Mouse (Mus musculus) neural tube, embryonic 13.5 days (tissue): ENCODE data around the gene Pdlim7. TPM values are rescaled to one million over a fixed set of nuclear protein-coding genes. Genes with fewer than 3 reads are reported as not detected.

Experiments
- ATAC-seq: fragments of 200-750 bp; cut with Nextera tagmentation; 2 replicates; pipeline ENCODE4 v1.8.0; 2017; ENCODE audit warnings: low read depth, mild to moderate bottlenecking, moderate TSS enrichment, moderate library complexity
- H3K27ac ChIP-seq: fragments of 300-500 bp; sonication (generic); replicated peaks from 2 replicates; pipeline ENCODE4 v1.5.1; 2015; ENCODE audit warnings: moderate library complexity, mild to moderate bottlenecking, inconsistent platforms
- H3K27me3 ChIP-seq: fragments of 300-500 bp; sonication (generic); 2 replicates; pipeline ENCODE4 v1.6.1; 2015; ENCODE audit warnings: mild to moderate bottlenecking, inconsistent platforms
- H3K36me3 ChIP-seq: fragments of 300-500 bp; sonication (generic); 2 replicates; pipeline ENCODE4 v1.6.1; 2015; ENCODE audit warnings: mild to moderate bottlenecking, inconsistent platforms
- H3K4me1 ChIP-seq: fragments of 300-500 bp; sonication (generic); replicated peaks from 2 replicates; pipeline ENCODE4 v1.6.1; 2015; ENCODE audit warnings: inconsistent platforms
- H3K4me2 ChIP-seq: fragments of 300-500 bp; sonication (generic); 2 replicates; pipeline ENCODE4 v1.6.1; 2015; ENCODE audit warnings: inconsistent platforms, mild to moderate bottlenecking, moderate library complexity
- H3K4me3 ChIP-seq: fragments of 300-500 bp; sonication (generic); 2 replicates; pipeline ENCODE4 v1.5.1; 2015; ENCODE audit warnings: mild to moderate bottlenecking, inconsistent platforms
- H3K9ac ChIP-seq: fragments of 300-500 bp; sonication (generic); 2 replicates; pipeline ENCODE4 v1.6.1; 2015; ENCODE audit warnings: moderate library complexity, mild to moderate bottlenecking, inconsistent platforms
- H3K9me3 ChIP-seq: fragments of 300-500 bp; sonication (generic); 2 replicates; pipeline ENCODE4 v1.6.1; 2016; ENCODE audit warnings: inconsistent platforms
- WGBS: fragments of 180-500 bp; shearing (Covaris S2); methylation state at CpG from one replicate; pipeline ENCODE4 v1.1.7; 2015; 5-methylcytosine and 5-hydroxymethylcytosine counted together
- polyA plus RNA-seq: library from polyadenylated mRNA; unstranded; fragments of >200 nt; fragmentation: Nextera tagmentation; extraction: Ambion mirVana; gene quantifications from 2 replicates; pipeline ENCODE4 v1.2.1, GENCODE M21; 2015

Gene Pdlim7
- polyA plus RNA-seq, 1 experiment from 2014 or later = 155 TPM

GRCm38 (mm10) chr13:55496661-55497060 is 16.8 kb downstream of the Pdlim7 start:
- peaks cover 34% of the 10 kb centered on the region for H3K4me1 ChIP-seq
- no peak overlapping the region for H3K9ac ChIP-seq
- no peaks in the 10 kb centered on the region for H3K27me3 ChIP-seq
- WGBS = 85% methylated on average over 6 of the region's 6 CpGs
- ATAC-seq = no peak
- no peak overlapping the region for H3K4me3 ChIP-seq
- H3K9me3 ChIP-seq = no peaks in the 10 kb centered on the region
- no peak overlapping the region for H3K4me2 ChIP-seq
- H3K27ac ChIP-seq = no peak overlapping the region
- H3K36me3 ChIP-seq = peaks cover 29% of the 10 kb centered on the region

- no peak overlapping the region for H3K27ac ChIP-seq
- ATAC-seq = no peak
- no peaks in the 10 kb centered on the region for H3K27me3 ChIP-seq
- 25% methylated on average over 4 of the region's 4 CpGs for WGBS
- peaks cover 34% of the 10 kb centered on the region for H3K4me1 ChIP-seq
- H3K9me3 ChIP-seq = no peaks in the 10 kb centered on the region
- no peak overlapping the region for H3K4me2 ChIP-seq
- H3K36me3 ChIP-seq = peaks cover 22% of the 10 kb centered on the region
- no peak overlapping the region for H3K9ac ChIP-seq
- no peak overlapping the region for H3K4me3 ChIP-seq
Measured at GRCm38 (mm10) chr13:55495702-55496101, 17.8 kb downstream of the Pdlim7 start.

- no peak for ATAC-seq
- no peaks in the 10 kb centered on the region for H3K27me3 ChIP-seq
- no peak overlapping the region for H3K4me2 ChIP-seq
- no peak overlapping the region for H3K27ac ChIP-seq
- peaks cover 16% of the 10 kb centered on the region for H3K36me3 ChIP-seq
- H3K4me1 ChIP-seq = peaks cover 34% of the 10 kb centered on the region
- 22% methylated on average over 18 of the region's 18 CpGs for WGBS
- peak overlapping the region; percentile 38; the same call in 1 of the 2 replicates for H3K9ac ChIP-seq
- no peaks in the 10 kb centered on the region for H3K9me3 ChIP-seq
- no peak overlapping the region for H3K4me3 ChIP-seq
Measured at GRCm38 (mm10) chr13:55494883-55495621, 18.4 kb downstream of the Pdlim7 start.

GRCm38 (mm10) chr13:55494257-55494656 is 19.2 kb downstream of the Pdlim7 start:
- Histone ChIP-seq H3K36me3 (peaks cover 14% of the 10 kb centered on the region), H3K4me3 (no peak overlapping the region), H3K4me1 (peaks cover 34% of the 10 kb centered on the region), H3K9me3 (no peaks in the 10 kb centered on the region), H3K4me2 (no peak overlapping the region), H3K27ac (no peak overlapping the region), H3K27me3 (no peaks in the 10 kb centered on the region), H3K9ac (no peak overlapping the region)
- 26% methylated on average over 2 of the region's 2 CpGs for WGBS
- ATAC-seq = no peak

GRCm38 (mm10) chr13:55487578-55488498 is 25.6 kb downstream of the Pdlim7 start, which contains the start of gene Dbn1:
Dbn1 (minus strand) TSS chr13:55488111.
- H3K4me2 ChIP-seq = peak within 1 kb of the TSS; percentile 100
- ATAC-seq = peak; percentile 85
- peak within 1 kb of the TSS; percentile 100 for H3K9ac ChIP-seq
- peak within 1 kb of the TSS; percentile 99 for H3K27ac ChIP-seq
- WGBS = under 1% methylated on average over 80 of the region's 83 CpGs
- H3K27me3 ChIP-seq = no peaks in the 10 kb centered on the region
- H3K9me3 ChIP-seq = no peaks in the 10 kb centered on the region
- peak within 1 kb of the TSS; percentile 99 for H3K4me3 ChIP-seq
- H3K36me3 ChIP-seq = peaks cover 3% of the 10 kb centered on the region
- H3K4me1 ChIP-seq = peaks cover 49% of the 10 kb centered on the region

- no peaks in the 10 kb centered on the region for H3K9me3 ChIP-seq
- H3K4me1 ChIP-seq = peaks cover 57% of the 10 kb centered on the region
- WGBS = 1% methylated on average over 27 of the region's 29 CpGs
- peak overlapping the region; percentile 99 for H3K4me3 ChIP-seq
- H3K27me3 ChIP-seq = no peaks in the 10 kb centered on the region
- H3K9ac ChIP-seq = peak overlapping the region; percentile 100
- ATAC-seq = peak; percentile 51
- H3K36me3 ChIP-seq = peaks cover 11% of the 10 kb centered on the region
- H3K4me2 ChIP-seq = peak overlapping the region; percentile 100
- peak overlapping the region; percentile 99 for H3K27ac ChIP-seq
Measured at GRCm38 (mm10) chr13:55486916-55487577, 26.4 kb downstream of the Pdlim7 start.

- Histone ChIP-seq H3K4me2 (peak overlapping the region; percentile 100), H3K36me3 (peaks cover 19% of the 10 kb centered on the region), H3K4me3 (peak overlapping the region; percentile 99), H3K9ac (peak overlapping the region; percentile 100), H3K9me3 (no peaks in the 10 kb centered on the region), H3K27me3 (no peaks in the 10 kb centered on the region), H3K27ac (peak overlapping the region; percentile 99), H3K4me1 (peaks cover 62% of the 10 kb centered on the region)
- ATAC-seq = no peak
- 21% methylated on average over 14 of the region's 14 CpGs for WGBS
Measured at GRCm38 (mm10) chr13:55486029-55486794, 27.3 kb downstream of the Pdlim7 start.

GRCm38 (mm10) chr13:55484520-55485088 is 28.9 kb downstream of the Pdlim7 start:
- peaks cover 62% of the 10 kb centered on the region for H3K4me1 ChIP-seq

GRCm38 (mm10) chr13:55483593-55483992 is 29.9 kb downstream of the Pdlim7 start:
- Histone ChIP-seq H3K4me1 (peaks cover 59% of the 10 kb centered on the region), H3K36me3 (peaks cover 45% of the 10 kb centered on the region), H3K27ac (peak overlapping the region; percentile 99), H3K9me3 (no peaks in the 10 kb centered on the region), H3K4me2 (peak overlapping the region; percentile 100), H3K27me3 (no peaks in the 10 kb centered on the region), H3K9ac (peak overlapping the region; percentile 100), H3K4me3 (peak overlapping the region; percentile 99)
- 6% methylated on average over 15 of the region's 15 CpGs for WGBS
- ATAC-seq = peak; percentile 71

More at GRCm38 (mm10) chr13:55484520-55485088, 28.9 kb downstream of the Pdlim7 start:
- H3K27me3 ChIP-seq = no peaks in the 10 kb centered on the region
- 20% methylated on average over 7 of the region's 7 CpGs for WGBS
- H3K9me3 ChIP-seq = no peaks in the 10 kb centered on the region
- H3K36me3 ChIP-seq = peaks cover 35% of the 10 kb centered on the region
- H3K9ac ChIP-seq = peak overlapping the region; percentile 100
- peak overlapping the region; percentile 99 for H3K4me3 ChIP-seq
- ATAC-seq = no peak
- H3K4me2 ChIP-seq = peak overlapping the region; percentile 100
- H3K27ac ChIP-seq = peak overlapping the region; percentile 99

GRCm38 (mm10) chr13:55483071-55483470 is 30.4 kb downstream of the Pdlim7 start:
- H3K4me1 ChIP-seq = peaks cover 54% of the 10 kb centered on the region
- peaks cover 50% of the 10 kb centered on the region for H3K36me3 ChIP-seq
- peak overlapping the region; percentile 99 for H3K4me3 ChIP-seq
- H3K9me3 ChIP-seq = no peaks in the 10 kb centered on the region
- ATAC-seq = no peak
- peak overlapping the region; percentile 100 for H3K4me2 ChIP-seq
- H3K9ac ChIP-seq = peak overlapping the region; percentile 100
- H3K27ac ChIP-seq = peak overlapping the region; percentile 99
- no peaks in the 10 kb centered on the region for H3K27me3 ChIP-seq
- WGBS = 35% methylated on average over 9 of the region's 9 CpGs

- Histone ChIP-seq H3K4me3 (peak overlapping the region; percentile 99), H3K4me2 (peak overlapping the region; percentile 100), H3K27me3 (no peaks in the 10 kb centered on the region), H3K36me3 (peaks cover 55% of the 10 kb centered on the region), H3K4me1 (peaks cover 53% of the 10 kb centered on the region), H3K9me3 (no peaks in the 10 kb centered on the region), H3K9ac (peak overlapping the region; percentile 100; the same call in 1 of the 2 replicates), H3K27ac (peak overlapping the region; percentile 99; the same call in 1 of the 2 replicates)
- 80% methylated on average over 7 of the region's 7 CpGs for WGBS
- no peak for ATAC-seq
Measured at GRCm38 (mm10) chr13:55482542-55482941, 30.9 kb downstream of the Pdlim7 start.
